Mouse (Mus musculus) liver, postnatal 0 days (tissue): ENCODE results near the gene Ptpn1. TPM values are rescaled to one million over a fixed set of nuclear protein-coding genes. Genes with fewer than 3 reads are reported as not detected.

Source experiments
- ATAC-seq: fragments of 200-750 bp; cut with Nextera tagmentation; 2 replicates; pipeline ENCODE4 v1.8.0; 2017; ENCODE audit warnings: mild to moderate bottlenecking, moderate library complexity
- DNase-seq: peaks from one replicate; pipeline ENCODE4 v3.0.0-alpha.2; 2016
- H3K27ac ChIP-seq: fragments of 300-500 bp; sonication (generic); 2 replicates; pipeline ENCODE4 v1.5.1; 2014; ENCODE audit warnings: antibody characterized with exemption, moderate library complexity, mild to moderate bottlenecking, low read depth
- H3K27me3 ChIP-seq: fragments of 300-500 bp; sonication (generic); 2 replicates; pipeline ENCODE4 v1.6.1; 2014; ENCODE audit warnings: low read length, control low read depth, mixed read lengths; ENCODE audit not compliant: insufficient read depth
- H3K36me3 ChIP-seq: fragments of 300-500 bp; sonication (generic); replicated peaks from 2 replicates; pipeline ENCODE4 v1.6.1; 2014; ENCODE audit warnings: mild to moderate bottlenecking, control low read depth, low read length, moderate library complexity, mixed read lengths; ENCODE audit not compliant: insufficient read depth
- H3K4me1 ChIP-seq: fragments of 300-500 bp; sonication (generic); 2 replicates; pipeline ENCODE4 v1.6.1; 2014; ENCODE audit warnings: antibody characterized with exemption, mild to moderate bottlenecking, control low read depth; ENCODE audit not compliant: insufficient read depth
- H3K4me2 ChIP-seq: fragments of 300-500 bp; sonication (generic); 2 replicates; pipeline ENCODE4 v1.6.1; 2014; ENCODE audit warnings: low read depth, mild to moderate bottlenecking, low read length, moderate library complexity, mixed read lengths
- H3K4me3 ChIP-seq: fragments of 300-500 bp; sonication (generic); 2 replicates; pipeline ENCODE4 v1.5.1; 2014; ENCODE audit warnings: low read depth, low read length
- H3K9ac ChIP-seq: fragments of 300-500 bp; sonication (generic); replicated peaks from 2 replicates; pipeline ENCODE4 v1.6.1; 2014; ENCODE audit warnings: mild to moderate bottlenecking, moderate library complexity
- H3K9me3 ChIP-seq: fragments of 300-500 bp; sonication (generic); 2 replicates; pipeline ENCODE4 v1.6.1; 2016; ENCODE audit warnings: mild to moderate bottlenecking, control low read depth, low read length, mixed read lengths
- CTCF ChIP-seq: sonication (generic); IDR thresholded peaks from 2 replicates; pipeline ENCODE4 v1.5.1; 2016; ENCODE audit warnings: antibody characterized with exemption, low read depth
- EP300 ChIP-seq: IDR thresholded peaks from 2 replicates; pipeline ENCODE4 v1.6.1; 2016; ENCODE audit warnings: antibody characterized with exemption, low read depth, mild to moderate bottlenecking
- WGBS: fragments of 180-500 bp; shearing (Covaris S2); extraction: QIAGEN DNeasy Blood & Tissue Kit; methylation state at CpG from one replicate; pipeline ENCODE4 v1.1.7; 2014; ENCODE audit not compliant: insufficient replicate concordance; 5-methylcytosine and 5-hydroxymethylcytosine counted together
- polyA plus RNA-seq: library from polyadenylated mRNA; unstranded; fragments of >200 nt; fragmentation: Nextera tagmentation; extraction: Ambion mirVana; gene quantifications from 2 replicates; pipeline ENCODE4 v1.2.1, GENCODE M21; 2015

Ptpn1 gene
- polyA plus RNA-seq, 1 experiment from 2014 or later, result 32.4 TPM

DNA sequence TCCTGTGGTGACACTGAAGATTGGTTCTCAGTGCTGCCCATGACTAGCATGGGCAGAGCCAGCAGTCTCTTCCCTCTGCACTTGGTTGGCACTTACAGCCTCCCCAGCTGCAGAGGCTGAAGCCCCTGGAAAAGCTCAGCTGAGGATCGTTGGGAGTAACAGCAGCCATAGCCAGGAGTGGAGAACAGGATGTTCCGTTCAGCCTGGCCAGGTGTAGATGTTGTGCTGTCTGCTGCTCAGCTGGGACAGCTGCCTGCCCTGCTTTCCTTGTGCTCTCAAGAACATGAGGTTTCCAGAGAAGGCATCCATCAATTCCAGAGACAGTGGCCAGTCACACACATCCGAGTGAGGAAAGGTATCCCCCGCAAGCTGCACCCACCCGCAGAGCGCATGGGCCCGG, 36.6 kb downstream of the Ptpn1 start:
- Histone ChIP-seq H3K27ac (no peak overlapping the region), H3K9ac (no peak overlapping the region), H3K36me3 (peaks cover 74% of the 10 kb centered on the region), H3K4me2 (no peak overlapping the region), H3K4me1 (peaks cover 13% of the 10 kb centered on the region), H3K4me3 (no peak overlapping the region), H3K9me3 (no peaks in the 10 kb centered on the region), H3K27me3 (no peaks in the 10 kb centered on the region)
- TF ChIP-seq EP300 (no peak), CTCF (no peak)
- ATAC-seq, result no peak
- DNase-seq, result no peak
- 93% methylated on average over 7 of the region's 7 CpGs for WGBS

DNA sequence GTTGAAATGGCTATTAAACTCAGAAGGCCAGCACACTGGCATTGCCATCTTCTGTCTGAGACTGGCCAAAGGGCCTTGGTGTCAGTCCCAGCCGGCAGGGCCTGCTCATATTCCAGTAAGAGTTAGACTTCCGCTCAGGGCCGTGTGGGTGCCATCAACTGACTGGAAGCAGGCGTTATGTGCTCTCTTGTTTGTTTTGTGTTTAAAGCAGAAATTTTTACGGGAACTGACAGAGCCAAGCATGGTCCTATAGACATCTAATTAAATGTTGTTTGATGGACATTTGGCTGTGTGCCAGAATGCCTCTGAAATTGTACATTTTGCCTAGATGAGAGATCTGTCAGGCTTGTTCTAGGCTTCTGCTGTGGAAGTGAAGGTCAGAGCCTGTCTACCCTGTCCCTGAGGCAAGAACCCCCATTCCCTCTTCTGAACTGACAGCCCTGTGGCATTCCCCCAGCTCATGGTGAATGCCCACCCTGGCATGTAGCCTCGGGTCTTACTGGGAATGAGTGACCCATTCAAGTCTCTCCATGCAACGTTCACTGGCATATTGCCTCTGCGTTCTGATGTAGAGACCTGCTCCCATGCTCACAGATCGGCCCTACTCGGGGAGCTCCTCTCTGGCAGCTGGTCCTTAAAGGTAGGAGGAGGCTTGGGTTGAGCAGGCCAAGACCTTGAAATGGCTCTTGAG, 38.1 kb downstream of the Ptpn1 start:
- Histone ChIP-seq H3K36me3 (peaks cover 73% of the 10 kb centered on the region), H3K27me3 (no peaks in the 10 kb centered on the region), H3K27ac (no peak overlapping the region), H3K9ac (no peak overlapping the region), H3K9me3 (no peaks in the 10 kb centered on the region), H3K4me3 (no peak overlapping the region), H3K4me2 (no peak overlapping the region), H3K4me1 (peaks cover 14% of the 10 kb centered on the region)
- TF ChIP-seq CTCF, result no peak
- no peak for TF ChIP-seq EP300
- no peak for ATAC-seq
- DNase-seq, result no peak
- 81% methylated on average over 10 of the region's 10 CpGs for WGBS

DNA sequence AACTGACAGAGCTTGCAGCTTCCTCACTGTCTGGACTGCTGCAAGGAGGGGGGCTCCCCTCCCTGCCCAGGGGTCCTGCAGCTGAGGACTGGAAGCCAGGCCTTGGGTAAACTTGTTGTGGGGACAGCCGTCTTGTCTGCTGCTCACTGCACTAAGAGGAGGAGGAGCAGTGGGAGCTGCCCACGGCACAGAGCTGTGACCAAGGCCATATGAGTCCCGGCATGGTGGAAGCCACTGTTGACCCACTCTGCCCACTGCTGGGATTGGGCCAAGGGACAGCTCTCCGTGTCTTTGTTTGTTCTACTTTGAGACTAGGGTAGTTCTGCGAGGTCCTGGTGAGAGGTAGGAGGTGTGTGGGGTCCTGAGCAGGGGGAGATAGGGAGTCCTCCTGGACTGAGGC, 40.3 kb downstream of the Ptpn1 start:
- Histone ChIP-seq H3K9ac (no peak overlapping the region), H3K4me1 (peaks cover 17% of the 10 kb centered on the region), H3K4me2 (no peak overlapping the region), H3K36me3 (peaks cover 73% of the 10 kb centered on the region), H3K9me3 (no peaks in the 10 kb centered on the region), H3K27me3 (no peaks in the 10 kb centered on the region), H3K4me3 (no peak overlapping the region), H3K27ac (peak overlapping the region; percentile 48; the same call in 1 of the 2 replicates)
- DNase-seq (no peak), ATAC-seq (peak; percentile 59; the same call in 1 of the 2 replicates)
- 46% methylated on average over 5 of the region's 5 CpGs for WGBS
- TF ChIP-seq CTCF (no peak), EP300 (no peak)

DNA sequence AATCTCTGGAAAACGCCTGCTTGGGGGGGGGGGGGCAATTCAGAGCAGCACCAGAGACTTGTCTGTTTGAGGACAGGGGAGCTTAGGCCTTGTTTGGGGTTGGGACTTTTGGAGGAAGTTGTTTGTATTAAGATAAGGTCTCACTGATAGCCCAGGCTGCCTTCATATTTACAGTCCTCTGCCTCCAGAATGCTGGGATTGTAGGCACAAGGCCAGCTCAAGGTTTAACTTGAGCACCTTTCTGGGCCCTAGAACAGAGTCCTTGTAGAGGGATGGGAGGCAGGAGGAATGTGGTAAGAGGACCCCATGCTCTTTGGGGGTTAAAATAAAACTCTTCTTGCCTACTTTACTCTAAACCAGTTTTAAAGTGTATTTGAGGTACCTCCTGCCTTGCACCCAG, 41.0 kb downstream of the Ptpn1 start:
- Histone ChIP-seq H3K4me2 (no peak overlapping the region), H3K27me3 (no peaks in the 10 kb centered on the region), H3K27ac (peak overlapping the region; percentile 48; the same call in 1 of the 2 replicates), H3K9ac (no peak overlapping the region), H3K36me3 (peaks cover 73% of the 10 kb centered on the region), H3K4me1 (peaks cover 17% of the 10 kb centered on the region), H3K9me3 (no peaks in the 10 kb centered on the region), H3K4me3 (no peak overlapping the region)
- no peak for DNase-seq
- ATAC-seq, result no peak
- TF ChIP-seq CTCF, result no peak
- TF ChIP-seq EP300, result no peak
- WGBS, result 18% methylated on average over 1 of the region's 1 CpGs

DNA sequence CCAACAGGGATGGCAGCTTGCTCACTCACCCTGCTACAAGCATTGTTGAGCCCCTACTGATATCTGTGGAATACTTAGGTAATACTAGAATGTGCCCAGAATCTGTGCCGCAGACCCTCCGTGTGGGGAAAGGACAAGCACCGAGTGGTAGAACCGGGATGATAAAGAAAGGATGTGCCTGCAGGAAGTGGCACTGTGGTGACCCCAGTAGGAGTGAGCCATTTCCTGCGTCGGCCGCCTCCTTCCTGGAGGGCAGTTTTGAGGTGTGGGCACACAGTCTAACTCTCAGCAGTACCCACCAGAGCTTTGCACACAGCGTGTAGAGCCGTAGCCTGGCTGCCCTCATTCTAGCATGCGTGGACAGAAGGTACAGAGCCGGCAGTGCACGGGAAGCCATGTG, 43.9 kb downstream of the Ptpn1 start:
- no peaks in the 10 kb centered on the region for H3K27me3 ChIP-seq
- H3K4me1 ChIP-seq, result peaks cover 40% of the 10 kb centered on the region
- DNase-seq (no peak), ATAC-seq (no peak; the same call in 1 of the 2 replicates)
- H3K27ac ChIP-seq, result no peak overlapping the region
- no peak overlapping the region for H3K9ac ChIP-seq
- no peak overlapping the region for H3K4me2 ChIP-seq
- H3K4me3 ChIP-seq, result no peak overlapping the region
- 52% methylated on average over 12 of the region's 12 CpGs for WGBS
- H3K36me3 ChIP-seq, result peaks cover 59% of the 10 kb centered on the region
- TF ChIP-seq CTCF (no peak), EP300 (no peak)
- no peaks in the 10 kb centered on the region for H3K9me3 ChIP-seq

DNA sequence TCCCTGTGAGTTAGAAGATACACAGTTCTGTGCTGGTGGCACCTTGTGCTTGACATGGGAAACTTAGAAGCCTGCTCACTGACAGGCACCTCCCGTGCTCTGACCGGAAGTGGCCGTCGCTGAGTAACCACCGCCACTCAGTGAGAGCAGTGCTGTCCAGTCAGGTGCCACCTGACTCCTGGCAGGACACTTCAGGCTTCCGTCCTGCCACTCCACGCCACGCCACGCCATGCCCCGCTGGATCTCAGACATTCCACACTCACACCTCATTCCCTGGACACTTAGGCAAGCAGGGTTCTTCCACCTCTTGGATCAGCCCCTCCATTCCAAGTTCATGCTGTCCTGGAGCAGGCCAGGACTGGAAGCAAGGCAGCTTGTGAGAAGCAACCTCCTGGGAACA, 46.4 kb downstream of the Ptpn1 start:
- H3K4me3 ChIP-seq, result no peak overlapping the region
- no peaks in the 10 kb centered on the region for H3K9me3 ChIP-seq
- no peak overlapping the region for H3K27ac ChIP-seq
- DNase-seq, result no peak
- ATAC-seq, result no peak
- H3K4me2 ChIP-seq, result no peak overlapping the region
- peaks cover 52% of the 10 kb centered on the region for H3K36me3 ChIP-seq
- TF ChIP-seq EP300 (no peak), CTCF (no peak)
- H3K4me1 ChIP-seq, result peaks cover 39% of the 10 kb centered on the region
- 69% methylated on average over 10 of the region's 10 CpGs for WGBS
- no peak overlapping the region for H3K9ac ChIP-seq
- H3K27me3 ChIP-seq, result no peaks in the 10 kb centered on the region
